Mouse (Mus musculus): Measurements from ENCODE around the gene Mymk. TPM values are rescaled to one million over a fixed set of nuclear protein-coding genes. Genes with fewer than 3 reads are reported as not detected.

Gene Mymk
- polyA plus RNA-seq, 1 experiment from 2014 or later = 49.0 TPM

DNA sequence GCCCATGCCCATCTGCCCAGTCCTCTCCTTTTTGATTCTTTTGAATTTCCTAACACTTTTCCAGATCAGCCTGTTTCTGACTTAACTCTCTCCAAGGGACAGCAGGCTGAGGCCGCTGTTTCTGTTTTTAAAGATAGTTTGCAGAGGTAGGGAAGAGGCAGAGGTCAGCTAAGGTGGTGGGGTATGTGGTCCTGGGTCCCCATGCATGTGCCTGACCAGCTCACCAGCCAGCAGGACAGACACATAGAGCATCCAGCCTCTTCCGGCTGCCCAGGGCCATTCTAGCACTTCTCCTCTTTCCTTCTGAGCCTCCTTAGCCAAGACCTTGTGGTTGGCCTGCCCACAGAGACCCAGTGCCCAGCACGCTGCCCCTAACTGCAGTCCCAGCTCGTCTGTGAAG lies 13.7 kb downstream of the Mymk start:
- no peaks in the 10 kb centered on the region for H3K36me3 ChIP-seq
- H3K9me3 ChIP-seq = no peaks in the 10 kb centered on the region
- H3K4me2 ChIP-seq (replicated peaks) = peak overlapping the region; percentile 50
- 0 out of 2 replicates have a peak, but pooled peaks have one; percentile 12 for ATAC-seq (ENCODE audit: low FRiP score, low read depth)
- H3K27me3 ChIP-seq = no peaks in the 10 kb centered on the region
- peak overlapping the region; percentile 75; the same call in 1 of the 2 replicates for H3K27ac ChIP-seq
- H3K4me1 ChIP-seq = peaks cover 37% of the 10 kb centered on the region
- H3K4me3 ChIP-seq = peak overlapping the region; percentile 4; the same call in 1 of the 2 replicates
- H3K9ac ChIP-seq = peak overlapping the region; percentile 3; the same call in 1 of the 2 replicates
- WGBS = 15% methylated on average over 4 of the region's 4 CpGs

GRCm38 (mm10) chr2:27049408-27049807 lies 22.6 kb downstream of the Mymk start:
- H3K27me3 ChIP-seq = no peaks in the 10 kb centered on the region
- no peak for ATAC-seq (ENCODE audit: low FRiP score, low read depth)
- no peak overlapping the region for H3K4me3 ChIP-seq
- H3K4me1 ChIP-seq = no peaks in the 10 kb centered on the region
- 70% methylated on average over 6 of the region's 6 CpGs for WGBS
- no peak overlapping the region for H3K9ac ChIP-seq
- H3K9me3 ChIP-seq = no peaks in the 10 kb centered on the region
- no peaks in the 10 kb centered on the region for H3K36me3 ChIP-seq
- no peak overlapping the region for H3K4me2 ChIP-seq (replicated peaks)
- H3K27ac ChIP-seq = no peak overlapping the region

DNA sequence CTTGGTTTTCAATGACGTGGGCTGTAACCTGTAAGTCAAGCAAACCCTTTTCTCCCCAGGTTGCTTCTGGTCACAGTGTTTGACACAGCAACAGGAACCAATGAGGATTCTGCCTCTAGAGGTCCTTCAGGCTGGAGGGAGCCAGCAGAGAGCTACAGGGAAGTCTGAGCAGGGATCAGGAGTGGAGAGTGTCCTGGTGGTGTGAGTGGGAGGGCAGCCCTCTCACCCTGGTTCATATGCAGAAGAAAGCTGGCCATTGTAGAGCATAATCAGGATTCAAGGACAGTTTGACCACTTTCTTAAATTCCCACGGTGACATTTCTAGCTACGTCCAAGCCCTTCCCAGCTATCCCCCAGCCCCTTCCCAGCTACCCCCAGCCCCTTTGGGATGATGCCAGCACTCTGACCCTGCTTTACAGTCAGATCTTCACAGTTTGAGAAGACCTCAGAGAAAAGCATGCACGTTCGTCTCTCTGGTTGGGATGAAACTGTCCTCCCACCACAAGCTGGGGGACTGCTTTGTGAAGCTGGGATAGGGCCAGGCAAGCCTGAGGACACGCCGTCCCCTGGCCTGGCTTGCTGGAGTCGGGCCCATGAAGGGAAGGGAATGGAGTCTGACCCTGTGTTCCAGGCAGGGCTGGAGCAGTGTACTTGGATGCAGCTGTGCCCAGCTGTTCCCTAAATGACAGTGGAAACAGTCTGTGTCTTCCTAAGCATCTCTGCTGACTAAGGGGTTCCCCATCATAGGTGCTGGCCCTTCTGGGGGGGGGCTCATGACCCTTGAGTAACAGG lies 25.8 kb downstream of the Mymk start:
- Histone ChIP-seq H3K27me3 (no peaks in the 10 kb centered on the region), H3K4me1 (no peaks in the 10 kb centered on the region), H3K9ac (no peak overlapping the region), H3K4me3 (no peak overlapping the region), H3K36me3 (no peaks in the 10 kb centered on the region), H3K4me2 (replicated peaks) (no peak overlapping the region), H3K27ac (no peak overlapping the region), H3K9me3 (no peaks in the 10 kb centered on the region)
- ATAC-seq (ENCODE audit: low FRiP score, low read depth) = no peak
- 69% methylated on average over 8 of the region's 8 CpGs for WGBS

GRCm38 (mm10) chr2:27044641-27045040 lies 27.3 kb downstream of the Mymk start:
- H3K4me1 ChIP-seq = no peaks in the 10 kb centered on the region
- no peaks in the 10 kb centered on the region for H3K36me3 ChIP-seq
- H3K27ac ChIP-seq = no peak overlapping the region
- H3K4me3 ChIP-seq = no peak overlapping the region
- no peaks in the 10 kb centered on the region for H3K27me3 ChIP-seq
- no peaks in the 10 kb centered on the region for H3K9me3 ChIP-seq
- no peak overlapping the region for H3K9ac ChIP-seq
- no peak for ATAC-seq (ENCODE audit: low FRiP score, low read depth)
- H3K4me2 ChIP-seq (replicated peaks) = no peak overlapping the region
- WGBS = 67% methylated on average over 3 of the region's 3 CpGs

DNA sequence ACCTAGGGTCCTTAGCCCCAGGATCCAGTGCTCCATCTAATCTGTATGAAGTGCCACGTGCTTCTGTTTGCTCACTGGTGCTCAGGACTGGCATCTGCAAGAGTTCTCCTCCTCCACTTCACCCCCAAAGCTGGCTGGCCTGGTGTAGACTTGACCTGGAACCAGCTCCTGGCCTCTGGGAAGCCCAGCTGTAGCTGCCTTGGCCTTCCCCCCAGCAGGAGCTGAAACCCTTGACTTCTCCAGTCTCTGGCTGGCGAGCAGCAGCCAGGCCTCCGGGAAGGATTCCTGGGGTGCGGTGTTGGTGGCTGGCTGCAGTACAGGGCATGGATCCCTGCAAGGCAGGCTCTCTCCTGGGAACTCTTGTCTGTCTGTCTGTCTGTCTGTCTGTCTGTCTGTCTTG lies 27.8 kb downstream of the Mymk start:
- H3K4me3 ChIP-seq = no peak overlapping the region
- ATAC-seq (ENCODE audit: low FRiP score, low read depth) = no peak
- H3K9ac ChIP-seq = no peak overlapping the region
- no peaks in the 10 kb centered on the region for H3K9me3 ChIP-seq
- H3K4me2 ChIP-seq (replicated peaks) = no peak overlapping the region
- no peaks in the 10 kb centered on the region for H3K27me3 ChIP-seq
- H3K36me3 ChIP-seq = no peaks in the 10 kb centered on the region
- no peaks in the 10 kb centered on the region for H3K4me1 ChIP-seq
- WGBS = 78% methylated on average over 4 of the region's 4 CpGs
- no peak overlapping the region for H3K27ac ChIP-seq

DNA sequence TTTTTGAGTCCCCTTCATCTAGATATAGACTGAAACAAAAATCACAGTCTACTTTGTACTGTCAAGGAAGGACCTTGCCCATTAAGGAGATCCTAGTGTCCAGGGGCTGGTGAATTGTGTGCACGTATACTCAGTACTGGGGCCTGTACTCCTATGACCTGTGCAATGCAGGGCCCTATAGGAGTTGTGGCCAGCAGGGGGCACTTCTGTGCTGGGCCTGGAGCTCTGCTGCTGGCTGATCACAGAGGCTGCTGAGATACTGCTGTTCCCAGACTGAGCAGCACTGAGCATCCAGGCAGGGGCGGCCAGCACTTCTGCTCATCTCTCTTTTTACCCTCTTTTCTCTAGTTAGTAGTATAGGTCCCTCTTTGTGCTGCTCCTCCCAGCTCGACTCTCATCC lies 28.5 kb downstream of the Mymk start:
- Histone ChIP-seq H3K36me3 (no peaks in the 10 kb centered on the region), H3K27me3 (no peaks in the 10 kb centered on the region), H3K27ac (no peak overlapping the region), H3K4me2 (replicated peaks) (no peak overlapping the region), H3K4me3 (no peak overlapping the region), H3K9ac (no peak overlapping the region), H3K9me3 (no peaks in the 10 kb centered on the region), H3K4me1 (no peaks in the 10 kb centered on the region)
- WGBS = 14% methylated on average over 3 of the region's 3 CpGs
- peak; percentile 87 for ATAC-seq (ENCODE audit: low FRiP score, low read depth)

DNA sequence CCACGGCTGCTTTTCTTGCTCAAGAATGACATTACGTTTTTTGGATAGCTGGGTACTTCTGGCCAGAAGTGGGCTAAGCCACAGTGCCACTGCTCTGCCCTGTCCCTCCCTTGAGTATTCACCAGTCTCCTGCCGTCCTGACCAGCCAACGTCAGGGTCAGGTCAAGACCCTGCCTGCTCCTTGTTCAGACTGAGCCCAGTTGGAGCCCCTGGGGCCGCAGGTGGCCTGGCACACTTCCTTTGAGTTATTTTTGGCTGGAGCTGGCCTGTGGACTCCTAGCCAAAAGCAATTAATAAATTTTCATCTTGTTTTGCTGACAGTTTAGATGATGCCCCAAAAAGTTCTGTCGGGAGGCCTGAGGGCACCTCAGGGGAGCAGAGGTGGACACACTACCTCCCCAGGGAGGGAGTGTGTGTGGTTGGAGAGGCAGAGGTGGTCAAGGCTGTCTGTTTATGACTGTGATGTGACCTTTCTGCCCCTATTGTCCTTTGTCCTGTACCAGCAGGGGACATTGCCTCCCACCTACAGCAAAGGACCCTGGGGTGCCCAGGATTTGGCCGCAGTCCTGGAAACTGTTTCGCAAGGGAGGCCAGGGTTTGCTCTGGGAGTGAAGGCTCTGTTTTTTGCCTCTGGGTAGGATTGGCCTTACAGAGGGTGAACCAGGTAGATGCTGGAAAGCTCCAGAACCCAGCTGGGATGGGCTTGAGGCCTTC lies 29.7 kb downstream of the Mymk start:
- Histone ChIP-seq H3K4me3 (no peak overlapping the region), H3K4me2 (replicated peaks) (no peak overlapping the region), H3K27me3 (no peaks in the 10 kb centered on the region), H3K27ac (no peak overlapping the region), H3K9me3 (no peaks in the 10 kb centered on the region), H3K9ac (peak overlapping the region; percentile 0; the same call in 1 of the 2 replicates), H3K4me1 (no peaks in the 10 kb centered on the region), H3K36me3 (no peaks in the 10 kb centered on the region)
- 69% methylated on average over 8 of the region's 8 CpGs for WGBS
- no peak for ATAC-seq (ENCODE audit: low FRiP score, low read depth)

GRCm38 (mm10) chr2:27039286-27039685 lies 32.7 kb downstream of the Mymk start:
- no peak for ATAC-seq (ENCODE audit: low FRiP score, low read depth)
- no peaks in the 10 kb centered on the region for H3K36me3 ChIP-seq
- WGBS = 6% methylated on average over 1 of the region's 1 CpGs
- H3K4me2 ChIP-seq (replicated peaks) = no peak overlapping the region
- H3K4me3 ChIP-seq = no peak overlapping the region
- no peaks in the 10 kb centered on the region for H3K4me1 ChIP-seq
- 0 out of 2 replicates have a peak overlapping the region, but pooled peaks have one; percentile 25 for H3K9ac ChIP-seq
- no peaks in the 10 kb centered on the region for H3K27me3 ChIP-seq
- H3K27ac ChIP-seq = no peak overlapping the region
- H3K9me3 ChIP-seq = no peaks in the 10 kb centered on the region

- Histone ChIP-seq H3K9ac (0 out of 2 replicates have a peak overlapping the region, but pooled peaks have one; percentile 25), H3K4me3 (no peak overlapping the region), H3K9me3 (no peaks in the 10 kb centered on the region), H3K4me2 (replicated peaks) (no peak overlapping the region), H3K4me1 (no peaks in the 10 kb centered on the region), H3K27me3 (no peaks in the 10 kb centered on the region), H3K36me3 (no peaks in the 10 kb centered on the region), H3K27ac (no peak overlapping the region)
- WGBS = 2% methylated on average over 3 of the region's 3 CpGs
- ATAC-seq (ENCODE audit: low FRiP score, low read depth) = peak; percentile 20; the same call in 1 of the 2 replicates
Measured at GRCm38 (mm10) chr2:27038596-27038995, 33.4 kb downstream of the Mymk start.

DNA sequence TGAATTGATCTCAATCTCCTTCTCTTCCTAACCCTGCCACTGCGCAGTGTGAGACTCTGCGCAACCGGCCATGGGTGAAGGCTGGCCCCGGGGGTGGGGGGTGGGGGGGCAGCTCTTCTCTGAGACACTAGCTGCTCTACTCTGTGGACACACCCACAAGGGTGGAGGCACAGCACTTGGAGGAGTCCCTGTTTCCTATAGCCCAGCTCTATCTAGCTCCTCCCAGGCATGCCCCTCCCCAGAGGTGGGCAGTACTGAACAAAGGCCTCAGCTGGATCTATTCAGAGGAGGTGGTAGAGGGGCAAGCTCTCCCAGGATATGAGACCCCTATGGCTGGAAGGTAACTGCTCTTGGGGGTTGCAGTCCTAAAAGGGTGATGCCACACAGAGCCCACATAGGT lies 35.0 kb downstream of the Mymk start:
- H3K4me3 ChIP-seq = no peak overlapping the region
- no peak overlapping the region for H3K9ac ChIP-seq
- no peak overlapping the region for H3K4me2 ChIP-seq (replicated peaks)
- H3K4me1 ChIP-seq = no peaks in the 10 kb centered on the region
- no peaks in the 10 kb centered on the region for H3K36me3 ChIP-seq
- H3K27me3 ChIP-seq = no peaks in the 10 kb centered on the region
- 0 out of 2 replicates have a peak, but pooled peaks have one; percentile 12 for ATAC-seq (ENCODE audit: low FRiP score, low read depth)
- 77% methylated on average over 4 of the region's 4 CpGs for WGBS
- H3K9me3 ChIP-seq = no peaks in the 10 kb centered on the region
- H3K27ac ChIP-seq = no peak overlapping the region

DNA sequence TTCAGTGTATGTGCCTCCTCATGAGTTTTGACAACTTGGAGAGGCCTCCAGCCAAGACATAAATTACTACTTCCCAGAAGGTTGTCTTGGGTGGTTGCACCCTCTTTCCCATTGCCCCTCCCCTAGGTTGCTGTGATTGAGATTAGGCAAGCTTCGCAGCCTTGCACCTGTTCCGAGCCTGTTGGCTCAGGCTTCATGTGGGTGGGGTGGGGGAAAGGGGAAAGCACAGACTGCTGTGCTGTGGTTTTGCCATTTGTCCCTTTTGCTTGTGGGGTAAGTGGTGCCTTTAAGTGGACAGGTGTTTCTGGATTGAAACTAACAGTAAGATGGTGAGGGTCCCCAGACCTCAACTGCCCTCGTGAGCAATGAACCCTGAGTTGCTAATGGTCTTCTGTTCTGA lies 36.0 kb downstream of the Mymk start:
- Histone ChIP-seq H3K4me2 (replicated peaks) (no peak overlapping the region), H3K9ac (no peak overlapping the region), H3K27me3 (no peaks in the 10 kb centered on the region), H3K4me1 (no peaks in the 10 kb centered on the region), H3K36me3 (no peaks in the 10 kb centered on the region), H3K27ac (no peak overlapping the region), H3K4me3 (no peak overlapping the region), H3K9me3 (no peaks in the 10 kb centered on the region)
- 68% methylated on average over 3 of the region's 3 CpGs for WGBS
- no peak for ATAC-seq (ENCODE audit: low FRiP score, low read depth)

DNA sequence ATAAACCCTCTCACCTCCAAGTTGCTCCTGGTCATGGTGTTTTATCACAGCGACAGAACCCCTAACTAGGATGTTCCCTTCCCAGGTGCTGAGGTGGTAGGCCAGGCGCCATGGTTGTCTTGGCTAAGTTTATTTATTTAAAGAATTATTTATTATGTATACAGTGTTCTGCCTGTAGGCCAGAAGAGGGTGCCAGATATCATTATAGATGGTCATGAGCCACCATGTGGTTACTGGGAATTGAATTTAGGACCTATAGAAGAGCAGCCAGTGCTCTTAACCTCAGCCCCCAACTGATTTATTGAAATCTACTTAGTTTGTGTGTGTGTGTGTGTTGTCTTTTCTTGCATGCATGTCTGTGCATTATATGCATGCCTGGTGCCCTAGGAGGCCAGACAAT lies 39.6 kb downstream of the Mymk start:
- H3K9me3 ChIP-seq = no peaks in the 10 kb centered on the region
- peaks cover 20% of the 10 kb centered on the region for H3K27me3 ChIP-seq
- no peak overlapping the region for H3K9ac ChIP-seq
- H3K4me3 ChIP-seq = no peak overlapping the region
- ATAC-seq (ENCODE audit: low FRiP score, low read depth) = no peak
- H3K4me2 ChIP-seq (replicated peaks) = no peak overlapping the region
- H3K27ac ChIP-seq = no peak overlapping the region
- no peaks in the 10 kb centered on the region for H3K36me3 ChIP-seq
- peaks cover 10% of the 10 kb centered on the region for H3K4me1 ChIP-seq
- WGBS = 71% methylated on average over 2 of the region's 2 CpGs
